Mouse (Mus musculus): ENCODE measurements around the gene Cbs.
A peak's percentile ranks its signal among the peaks of the same experiment; 100 is the strongest.

Cbs gene

GRCm38 (mm10) chr17:31590846-31591245 lies 46.2 kb downstream of the Cbs start:
- no peak for DNase-seq (ENCODE audit: low spot score in 2 of 2)

GRCm38 (mm10) chr17:31588726-31589125 lies 48.3 kb downstream of the Cbs start:
- DNase-seq (ENCODE audit: low spot score in 2 of 2) = no peak

- DNase-seq (ENCODE audit: low spot score in 2 of 2) = no peak
These were observed 48.9 kb downstream of the Cbs start for GRCm38 (mm10) chr17:31588115-31588514.

GRCm38 (mm10) chr17:31583781-31584180 lies 53.3 kb downstream of the Cbs start:
- no peak for DNase-seq (ENCODE audit: low spot score in 2 of 2)

GRCm38 (mm10) chr17:31583185-31583584 lies 53.9 kb downstream of the Cbs start:
- DNase-seq (ENCODE audit: low spot score in 2 of 2) = no peak

GRCm38 (mm10) chr17:31580344-31580743 lies 56.7 kb downstream of the Cbs start:
- no peak for DNase-seq (ENCODE audit: low spot score in 2 of 2)

- no peak for DNase-seq (ENCODE audit: low spot score in 2 of 2)
These were observed 60.5 kb downstream of the Cbs start for GRCm38 (mm10) chr17:31576394-31577175.

GRCm38 (mm10) chr17:31574662-31575061 lies 62.4 kb downstream of the Cbs start:
- DNase-seq (ENCODE audit: low spot score in 2 of 2) = no peak

- no peak for DNase-seq (ENCODE audit: low spot score in 2 of 2)
These were observed 65.3 kb downstream of the Cbs start for GRCm38 (mm10) chr17:31571689-31572088.

GRCm38 (mm10) chr17:31570321-31570925 lies 66.6 kb downstream of the Cbs start:
- peak in 1 of 2 experiments; percentile 59 for DNase-seq (ENCODE audit: low spot score in 2 of 2)

- no peak for DNase-seq (ENCODE audit: low spot score in 2 of 2)
These were observed 67.3 kb downstream of the Cbs start for GRCm38 (mm10) chr17:31569756-31570155.

- DNase-seq (ENCODE audit: low spot score in 2 of 2) = no peak
These were observed 70.8 kb downstream of the Cbs start for GRCm38 (mm10) chr17:31566276-31566675.

- DNase-seq (ENCODE audit: low spot score in 2 of 2) = peak; percentile 74 to 82
These were observed 71.6 kb downstream of the Cbs start for GRCm38 (mm10) chr17:31565141-31566056.

- DNase-seq (ENCODE audit: low spot score in 2 of 2) = no peak
These were observed 72.2 kb downstream of the Cbs start for GRCm38 (mm10) chr17:31564858-31565140.

- peak; percentile 96 to 99 for DNase-seq (ENCODE audit: low spot score in 2 of 2)
These were observed 72.8 kb downstream of the Cbs start, which contains the start of gene Pknox1 for GRCm38 (mm10) chr17:31564015-31564857. Gene Pknox1, plus strand, starts transcription at chr17:31564734.

GRCm38 (mm10) chr17:31563632-31564014 lies 73.4 kb downstream of the Cbs start:
- DNase-seq (ENCODE audit: low spot score in 2 of 2) = peak; percentile 58 to 60

GRCm38 (mm10) chr17:31559021-31559789 lies 77.8 kb downstream of the Cbs start:
- DNase-seq (ENCODE audit: low spot score in 2 of 2) = no peak

All from spleen, postnatal 10 days (tissue).